9 mouse cellular contexts compared by ENCODE assay signal in the genomic region with DNA sequence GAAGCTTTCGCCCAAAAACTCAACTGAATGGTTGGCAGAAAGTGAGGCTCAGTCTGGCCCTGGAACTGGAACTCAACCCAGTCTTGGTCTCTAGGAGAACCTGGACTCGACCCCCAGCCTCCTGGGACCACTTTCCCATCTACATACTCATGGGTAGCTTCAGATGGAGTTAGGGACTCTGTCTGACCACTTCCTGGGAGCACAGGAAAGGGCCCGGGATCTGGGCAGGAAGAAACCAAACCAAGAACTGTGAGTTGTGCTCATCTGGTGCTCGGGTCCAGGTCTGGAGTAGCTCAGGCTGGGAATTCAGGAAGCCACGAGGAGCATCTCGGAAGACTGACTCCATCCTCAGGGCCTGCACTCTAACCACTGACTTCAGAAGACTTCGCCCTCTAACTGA. TPM values are rescaled to one million over a fixed set of nuclear protein-coding genes. Genes with fewer than 3 reads are reported as not detected.
A peak's percentile ranks its signal among the peaks of the same experiment; 100 is the strongest.
DNase-seq lines count a peak whose midpoint lies in the region; ATAC-seq lines count a peak whose summit lies in the region.
"Had no signal": no experiment of that assay in that cellular context is flagged by ENCODE, and none has a peak within 500 bp of the region (broad histone marks: within the 10 kb centered on the region; RNA-seq: fewer than 3 reads in every experiment).

No protein-coding gene starts in this region.

- no peaks in the 10 kb centered on the region for H3K9me3 ChIP-seq in lung, embryonic 15.5 days
- no peaks in the 10 kb centered on the region for H3K9me3 ChIP-seq in forebrain, embryonic 15.5 days
- no peaks in the 10 kb centered on the region for H3K9me3 ChIP-seq in limb, embryonic 11.5 days (ENCODE audit: control insufficient read depth, low read length)
- H3K9me3 ChIP-seq in stomach, embryonic 16.5 days (replicated peaks; ENCODE audit: control insufficient read depth, low read length): no peaks in the 10 kb centered on the region

- peaks cover 65% of the 10 kb centered on the region for H3K4me1 ChIP-seq in lung, embryonic 15.5 days
- H3K4me1 ChIP-seq in forebrain, embryonic 15.5 days: peaks cover 65% of the 10 kb centered on the region
- peaks cover 49% of the 10 kb centered on the region for H3K4me1 ChIP-seq in limb, embryonic 11.5 days (ENCODE audit: control insufficient read depth, insufficient read depth, low read length)
- peaks cover 59% of the 10 kb centered on the region for H3K4me1 ChIP-seq in stomach, embryonic 16.5 days (ENCODE audit: control insufficient read depth, insufficient read depth, low read length)

- no peak for ATAC-seq in lung, embryonic 15.5 days (ENCODE audit: borderline replicate concordance, extremely low read depth, low FRiP score, low TSS enrichment)
- no peak for ATAC-seq in forebrain, embryonic 15.5 days (replicated peaks)
- no peak for ATAC-seq in limb, embryonic 11.5 days (ENCODE audit: insufficient number of reproducible peaks, low FRiP score, low TSS enrichment, low read depth)
- no peak for ATAC-seq in stomach, embryonic 16.5 days (ENCODE audit: insufficient read depth, low FRiP score)
- ATAC-seq: inflammation-experienced regulatory T-cells, adult 6 months had no signal

- 0 out of 2 replicates have a peak overlapping the region, but pooled peaks have one; percentile 97 for H3K9ac ChIP-seq in lung, embryonic 15.5 days
- peak overlapping the region; percentile 85; the same call in 1 of the 2 replicates for H3K9ac ChIP-seq in forebrain, embryonic 15.5 days (replicated peaks)
- H3K9ac ChIP-seq in limb, embryonic 11.5 days (ENCODE audit: low read length): no peak overlapping the region
- peak overlapping the region; percentile 92; the same call in 1 of the 2 replicates for H3K9ac ChIP-seq in stomach, embryonic 16.5 days (ENCODE audit: low read length)

- H3K27me3 ChIP-seq in lung, embryonic 15.5 days: no peaks in the 10 kb centered on the region
- no peaks in the 10 kb centered on the region for H3K27me3 ChIP-seq in forebrain, embryonic 15.5 days
- no peaks in the 10 kb centered on the region for H3K27me3 ChIP-seq in limb, embryonic 11.5 days (ENCODE audit: control insufficient read depth, insufficient read depth, low read length)
- no peaks in the 10 kb centered on the region for H3K27me3 ChIP-seq in stomach, embryonic 16.5 days (ENCODE audit: control insufficient read depth, insufficient read depth, low read length)

- H3K27ac ChIP-seq in lung, embryonic 15.5 days: peak overlapping the region; percentile 96; the same call in 1 of the 2 replicates
- no peak overlapping the region for H3K27ac ChIP-seq in forebrain, embryonic 15.5 days (replicated peaks)
- H3K27ac ChIP-seq in limb, embryonic 11.5 days (replicated peaks; ENCODE audit: low read depth, low read length): no peak overlapping the region
- H3K27ac ChIP-seq in stomach, embryonic 16.5 days (ENCODE audit: low read length): peak overlapping the region; percentile 28; the same call in 1 of the 2 replicates

- H3K36me3 ChIP-seq in lung, embryonic 15.5 days: no peaks in the 10 kb centered on the region; the same call in 1 of the 2 replicates
- H3K36me3 ChIP-seq in forebrain, embryonic 15.5 days: peaks cover 8% of the 10 kb centered on the region
- H3K36me3 ChIP-seq in limb, embryonic 11.5 days (ENCODE audit: control insufficient read depth, insufficient read depth, low read length): peaks cover 8% of the 10 kb centered on the region
- H3K36me3 ChIP-seq in stomach, embryonic 16.5 days (ENCODE audit: control insufficient read depth, insufficient read depth, low read length): no peaks in the 10 kb centered on the region

- WGBS in lung, embryonic 15.5 days: 66% methylated on average over 7 of the region's 7 CpGs
- WGBS in forebrain, embryonic 15.5 days: 86% methylated on average over 7 of the region's 7 CpGs
- 85% methylated on average over 7 of the region's 7 CpGs for WGBS in limb, embryonic 11.5 days
- WGBS in stomach, embryonic 16.5 days: 74% methylated on average over 7 of the region's 7 CpGs

- no peak for DNase-seq in lung, postnatal 4 days
- DNase-seq in limb, embryonic 11.5 days (ENCODE audit: low spot score): no peak
- no peak for DNase-seq in left cerebral cortex, adult 9 months (ENCODE audit: low spot score in 2 of 2)
- no peak for DNase-seq in layer of hippocampus, adult 8-10 months (ENCODE audit: low spot score in 2 of 2)

- H3K4me3 ChIP-seq in lung, embryonic 15.5 days: peak overlapping the region; percentile 90
- H3K4me3 ChIP-seq in forebrain, embryonic 15.5 days: peak overlapping the region; percentile 68
- H3K4me3 ChIP-seq in limb, embryonic 11.5 days (ENCODE audit: low read depth, low read length): peak overlapping the region; percentile 95; the same call in 1 of the 2 replicates
- peak overlapping the region; percentile 78 for H3K4me3 ChIP-seq in stomach, embryonic 16.5 days (replicated peaks; ENCODE audit: low read length)

- H3K4me2 ChIP-seq in lung, embryonic 15.5 days: peak overlapping the region; percentile 79
- peak overlapping the region; percentile 92 for H3K4me2 ChIP-seq in forebrain, embryonic 15.5 days (replicated peaks)
- H3K4me2 ChIP-seq in limb, embryonic 11.5 days (ENCODE audit: low read depth, severe bottlenecking): peak overlapping the region; percentile 95
- peak overlapping the region; percentile 74 for H3K4me2 ChIP-seq in stomach, embryonic 16.5 days (ENCODE audit: low read depth, low read length)

RNA-seq across cellular contexts. Expression of a gene that starts 2.5 kb away (rescaled TPM):
- polyA plus RNA-seq in lung, embryonic 15.5 days (2015; fragmentation: Nextera tagmentation; extraction: Ambion mirVana): 4.1 and 5.1 TPM in 2 replicates
- polyA plus RNA-seq in forebrain, embryonic 15.5 days (2015; fragmentation: Nextera tagmentation; extraction: Ambion mirVana): 5.7 and 8.2 TPM in 2 replicates
- 5.7 and 7.0 TPM in 2 replicates for polyA plus RNA-seq in limb, embryonic 11.5 days (2014; fragmentation: Nextera tagmentation; extraction: Ambion mirVana)
- 2.1 and 2.6 TPM in 2 replicates for polyA plus RNA-seq in stomach, embryonic 16.5 days (2015; fragmentation: Nextera tagmentation; extraction: Ambion mirVana)
- total RNA-seq in layer of hippocampus, adult 8-10 months (2022): 10 to 100 TPM; 30.9 to 38.3 (median 34.4) TPM

RNA-seq across cellular contexts. Expression of a gene that starts 10.3 kb away (rescaled TPM):
- polyA plus RNA-seq in lung, embryonic 15.5 days (2015; fragmentation: Nextera tagmentation; extraction: Ambion mirVana): not detected in 2 replicates
- polyA plus RNA-seq in forebrain, embryonic 15.5 days (2015; fragmentation: Nextera tagmentation; extraction: Ambion mirVana): not detected in 2 replicates
- not detected in 2 replicates for polyA plus RNA-seq in limb, embryonic 11.5 days (2014; fragmentation: Nextera tagmentation; extraction: Ambion mirVana)
- polyA plus RNA-seq in stomach, embryonic 16.5 days (2015; fragmentation: Nextera tagmentation; extraction: Ambion mirVana): not detected in 2 replicates
- not detected for total RNA-seq in layer of hippocampus, adult 8-10 months (2022)
- total RNA-seq: monocyte, adult 5-6 weeks had no signal
- polyA plus RNA-seq: inflammation-experienced regulatory T-cells, adult 6 months had no signal

RNA-seq across cellular contexts. Expression of a gene that starts 58.5 kb away (rescaled TPM):
- 33.1 and 34.6 TPM in 2 replicates for polyA plus RNA-seq in lung, embryonic 15.5 days (2015; fragmentation: Nextera tagmentation; extraction: Ambion mirVana)
- polyA plus RNA-seq in forebrain, embryonic 15.5 days (2015; fragmentation: Nextera tagmentation; extraction: Ambion mirVana): 12.3 and 12.6 TPM in 2 replicates
- polyA plus RNA-seq in limb, embryonic 11.5 days (2014; fragmentation: Nextera tagmentation; extraction: Ambion mirVana): 27.5 and 27.9 TPM in 2 replicates
- polyA plus RNA-seq in stomach, embryonic 16.5 days (2015; fragmentation: Nextera tagmentation; extraction: Ambion mirVana): 27.2 and 29.1 TPM in 2 replicates
- total RNA-seq in layer of hippocampus, adult 8-10 months (2022): 10 to 100 TPM; 15.7 to 19.7 (median 18.4) TPM

Comparison
In these comparisons a context has a peak if more than half of its experiments do, and no peak if none do; other contexts are left out.
1. H3K27ac ChIP-seq: peak in lung, embryonic 15.5 days (single experiment) and stomach, embryonic 16.5 days (single experiment); none in forebrain, embryonic 15.5 days (single experiment) and limb, embryonic 11.5 days (single experiment).
2. Peak in every context shown above with its lines, with median percentiles within 50 percentile points of each other: H3K4me2 ChIP-seq and H3K4me3 ChIP-seq.